Mouse (Mus musculus): ENCODE results near the gene Helz.

DNA sequence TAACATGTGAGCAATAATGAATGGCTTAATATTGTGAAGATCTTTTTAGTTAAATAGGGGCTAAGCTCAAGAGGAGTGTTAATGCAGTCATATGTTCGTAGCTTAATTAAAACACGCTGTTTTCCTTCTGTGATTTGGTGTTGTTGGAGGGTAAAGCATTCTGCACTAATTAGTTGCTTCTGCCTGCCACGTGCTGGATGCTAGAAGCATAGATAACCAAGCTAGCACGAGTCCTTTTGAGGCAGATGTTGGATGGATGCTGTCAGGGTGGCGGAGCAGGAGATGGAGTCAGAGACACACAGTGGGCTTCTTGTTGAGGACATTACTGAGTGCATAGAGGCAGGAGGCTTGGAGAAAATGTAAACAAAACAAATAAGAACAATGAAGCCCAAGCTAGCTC lies 109.4 kb downstream of the Helz start:
- TF ChIP-seq POLR2A (IDR thresholded peaks at IDR 0.05; ENCODE audit: low read depth, low read length), result no peak
- TF ChIP-seq CTCF (IDR thresholded peaks at IDR 0.05; ENCODE audit: extremely low read depth, insufficient read depth, insufficient read length, insufficient replicate concordance), result no peak

Data from spleen, adult 2 months (tissue).